Mouse (Mus musculus) limb, embryonic 10.5 days (tissue): ENCODE results near the gene Fgd4. TPM values are rescaled to one million over a fixed set of nuclear protein-coding genes. Genes with fewer than 3 reads are reported as not detected.
"Not testable (repeated sequence)": the region's sequence is repeated elsewhere in the genome, so short reads cannot be mapped to it uniquely, and the experiment has no call there.

Experiments used
- DNase-seq: peaks from one replicate; pipeline ENCODE4 v3.0.0-alpha.2; 2017; ENCODE audit warnings: low spot score
- H3K27ac ChIP-seq: fragments of 300-500 bp; sonication (generic); 2 replicates; pipeline ENCODE4 v1.5.1; 2016; ENCODE audit warnings: mild to moderate bottlenecking
- H3K27me3 ChIP-seq: fragments of 300-500 bp; sonication (generic); 2 replicates; pipeline ENCODE4 v1.6.1; 2016; ENCODE audit warnings: low read depth, mild to moderate bottlenecking; ENCODE audit not compliant: poor library complexity, severe bottlenecking
- H3K36me3 ChIP-seq: fragments of 300-500 bp; sonication (generic); 2 replicates; pipeline ENCODE4 v1.6.1; 2016; ENCODE audit warnings: mild to moderate bottlenecking, moderate library complexity
- H3K4me1 ChIP-seq: fragments of 300-500 bp; sonication (generic); 2 replicates; pipeline ENCODE4 v1.6.1; 2016
- H3K4me3 ChIP-seq: fragments of 300-500 bp; sonication (generic); 2 replicates; pipeline ENCODE4 v1.5.1; 2016; ENCODE audit warnings: mild to moderate bottlenecking, moderate library complexity
- H3K9me3 ChIP-seq: fragments of 300-500 bp; sonication (generic); replicated peaks from 2 replicates; pipeline ENCODE4 v1.6.1; 2016; ENCODE audit warnings: mild to moderate bottlenecking
- WGBS: fragments of 180-500 bp; shearing (Covaris S2); methylation state at CpG from one replicate; pipeline ENCODE4 v1.1.7; 2016; 5-methylcytosine and 5-hydroxymethylcytosine counted together
- polyA plus RNA-seq: library from polyadenylated mRNA; unstranded; fragments of >200 nt; fragmentation: Nextera tagmentation; extraction: Ambion mirVana; gene quantifications from 2 replicates; pipeline ENCODE4 v1.2.1, GENCODE M21; 2016

The Fgd4 gene
- polyA plus RNA-seq, 1 experiment from 2014 or later: 10.7 TPM

DNA sequence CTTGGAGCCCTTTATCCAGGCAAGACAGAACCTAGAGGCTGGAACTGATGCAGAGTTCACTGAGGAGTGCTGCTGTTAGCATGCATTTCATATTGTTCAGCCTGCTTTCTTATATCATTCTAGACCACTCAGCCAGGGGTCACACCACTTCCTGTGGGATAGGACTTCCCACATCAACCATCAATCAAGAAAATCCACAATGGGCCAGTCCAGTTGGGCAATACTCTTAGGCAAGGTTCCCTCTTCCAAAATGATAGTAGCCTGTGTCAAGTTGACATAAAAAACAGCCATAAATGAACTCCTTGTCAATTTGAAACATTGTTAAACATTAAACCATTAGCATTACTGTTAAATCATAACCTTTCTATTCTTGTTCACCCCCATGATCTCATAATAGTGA is 34.6 kb downstream of the Fgd4 start:
- H3K27ac ChIP-seq: no peak overlapping the region
- peaks cover 3% of the 10 kb centered on the region for H3K4me1 ChIP-seq
- no peaks in the 10 kb centered on the region for H3K9me3 ChIP-seq
- H3K36me3 ChIP-seq: no peaks in the 10 kb centered on the region
- H3K27me3 ChIP-seq: no peaks in the 10 kb centered on the region
- no peak for DNase-seq
- H3K4me3 ChIP-seq: no peak overlapping the region

DNA sequence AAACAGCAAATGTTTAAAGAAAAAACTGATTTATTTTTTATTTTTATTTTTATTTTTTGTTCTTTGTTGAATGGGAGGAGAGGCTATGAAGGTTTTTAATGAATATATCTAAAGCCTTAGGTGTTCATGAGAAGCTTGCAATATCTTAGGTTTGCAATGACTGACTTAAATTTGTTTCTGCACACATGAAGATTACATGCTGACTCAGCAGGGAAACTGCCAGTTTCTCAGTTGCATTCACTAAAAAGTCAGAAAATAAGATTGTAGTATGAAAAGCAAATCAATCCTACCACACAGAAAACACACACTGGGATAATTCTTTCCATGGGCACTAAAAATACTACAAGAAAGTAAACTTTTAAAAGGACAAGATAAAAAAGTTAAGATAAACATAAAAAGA is 39.6 kb downstream of the Fgd4 start:
- no peak for DNase-seq

DNA sequence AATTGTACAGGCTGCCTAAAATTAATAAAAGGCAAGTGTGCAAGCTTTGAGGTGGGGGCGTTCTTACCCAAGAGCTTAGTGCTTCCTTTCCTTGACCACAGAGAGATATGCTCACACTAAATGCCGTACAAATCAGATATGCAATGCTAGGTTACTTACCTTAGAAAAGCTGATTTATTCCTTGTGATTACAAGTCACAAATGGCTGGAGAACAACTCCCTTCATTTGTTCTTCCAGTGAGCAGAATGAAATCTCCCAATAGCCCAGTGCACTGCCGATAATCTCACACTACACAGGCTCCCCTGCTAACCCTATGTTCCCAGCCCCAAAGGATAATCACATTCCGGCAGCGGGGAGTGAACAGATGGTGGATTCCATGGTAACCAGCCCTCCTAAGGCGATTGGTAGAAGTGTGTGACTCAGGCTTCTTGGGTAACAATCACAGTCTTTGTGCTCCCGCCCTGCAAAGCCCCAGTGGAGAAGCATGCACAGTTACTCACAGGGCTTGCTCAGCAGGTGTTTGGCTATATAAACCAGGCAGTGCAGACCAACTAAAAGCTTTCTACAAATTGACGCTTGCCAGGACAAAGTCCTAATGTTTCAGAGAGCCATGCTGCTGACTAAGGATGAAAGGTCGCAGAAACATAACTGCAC is 40.3 kb downstream of the Fgd4 start:
- DNase-seq: peak; percentile 77
- Histone ChIP-seq H3K27ac (peak overlapping the region; percentile 47; the same call in 1 of the 2 replicates), H3K9me3 (no peaks in the 10 kb centered on the region), H3K4me1 (peaks cover 19% of the 10 kb centered on the region), H3K27me3 (no peaks in the 10 kb centered on the region), H3K36me3 (no peaks in the 10 kb centered on the region), H3K4me3 (peak overlapping the region; percentile 38)
- WGBS: 17% methylated on average over 9 of the region's 9 CpGs

More for the DNA sequence above, 39.6 kb downstream of the Fgd4 start:
- H3K9me3 ChIP-seq: no peaks in the 10 kb centered on the region
- peaks cover 19% of the 10 kb centered on the region for H3K4me1 ChIP-seq
- no peak overlapping the region for H3K27ac ChIP-seq
- H3K36me3 ChIP-seq: no peaks in the 10 kb centered on the region
- H3K4me3 ChIP-seq: no peak overlapping the region
- H3K27me3 ChIP-seq: no peaks in the 10 kb centered on the region

DNA sequence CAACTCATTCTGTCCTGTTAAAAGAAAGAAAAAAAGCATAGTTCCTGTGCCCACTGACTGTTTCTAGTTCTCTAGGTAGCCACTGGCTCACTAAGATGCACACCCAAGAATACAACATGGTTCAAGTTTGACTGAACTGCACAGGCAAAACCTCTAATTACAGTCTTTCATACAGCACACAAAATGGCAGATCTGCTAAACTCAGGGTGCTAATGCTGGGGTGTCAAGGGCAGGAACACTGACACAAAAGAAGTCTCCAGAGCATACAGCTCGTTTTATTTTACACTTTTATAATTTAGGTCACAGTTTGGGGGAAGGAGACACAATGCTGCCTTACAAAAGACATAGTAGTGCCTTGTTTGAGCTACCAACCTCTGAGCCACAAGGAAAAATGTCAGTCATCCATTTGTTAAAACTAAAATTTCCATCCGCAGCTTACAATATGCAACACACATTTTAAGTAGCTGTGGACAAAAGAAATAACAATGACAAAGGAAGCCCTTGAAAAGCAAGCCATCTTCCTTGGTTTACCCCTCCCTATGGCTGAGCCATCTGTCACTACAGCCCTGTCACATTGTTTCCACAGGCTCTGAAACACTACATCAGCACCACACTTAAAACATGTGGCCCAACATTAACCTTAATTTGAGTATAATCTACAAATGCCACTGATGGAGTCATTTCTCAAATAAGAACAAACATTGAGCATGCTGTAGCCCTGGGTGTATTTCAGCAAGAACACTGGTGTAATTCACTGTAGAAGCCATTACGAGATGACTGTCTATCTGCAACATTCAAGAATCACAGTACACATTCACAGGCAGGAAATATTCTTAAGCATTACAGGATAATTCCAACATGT is 41.1 kb downstream of the Fgd4 start:
- Histone ChIP-seq H3K36me3 (no peaks in the 10 kb centered on the region), H3K27me3 (no peaks in the 10 kb centered on the region), H3K4me3 (peak overlapping the region; percentile 38), H3K27ac (peak overlapping the region; percentile 47), H3K4me1 (peaks cover 19% of the 10 kb centered on the region), H3K9me3 (no peaks in the 10 kb centered on the region)
- 72% methylated on average over 3 of the region's 3 CpGs for WGBS
- no peak for DNase-seq

DNA sequence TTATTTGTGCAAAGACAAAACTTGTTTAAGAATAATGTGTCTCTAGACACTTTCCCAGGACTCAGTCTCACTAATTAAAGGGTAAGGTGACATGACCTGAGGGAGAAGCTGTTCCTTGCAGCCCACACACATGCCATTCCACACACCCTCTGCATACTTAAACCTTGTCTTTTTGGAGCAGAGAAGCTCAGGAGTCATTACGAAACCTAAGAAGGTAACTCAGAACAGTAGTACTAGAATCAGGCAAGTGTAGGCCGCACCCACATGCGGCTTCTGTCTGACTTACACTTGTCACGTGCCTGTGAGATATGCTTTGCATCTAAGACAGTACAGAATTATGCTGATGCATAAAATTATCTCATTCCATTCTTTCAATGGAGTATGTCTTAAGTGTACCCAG is 42.6 kb downstream of the Fgd4 start:
- no peaks in the 10 kb centered on the region for H3K27me3 ChIP-seq
- no peaks in the 10 kb centered on the region for H3K9me3 ChIP-seq
- H3K36me3 ChIP-seq: no peaks in the 10 kb centered on the region
- no peak overlapping the region for H3K27ac ChIP-seq
- H3K4me3 ChIP-seq: no peak overlapping the region
- 87% methylated on average over 4 of the region's 4 CpGs for WGBS
- DNase-seq: no peak
- peaks cover 19% of the 10 kb centered on the region for H3K4me1 ChIP-seq

DNA sequence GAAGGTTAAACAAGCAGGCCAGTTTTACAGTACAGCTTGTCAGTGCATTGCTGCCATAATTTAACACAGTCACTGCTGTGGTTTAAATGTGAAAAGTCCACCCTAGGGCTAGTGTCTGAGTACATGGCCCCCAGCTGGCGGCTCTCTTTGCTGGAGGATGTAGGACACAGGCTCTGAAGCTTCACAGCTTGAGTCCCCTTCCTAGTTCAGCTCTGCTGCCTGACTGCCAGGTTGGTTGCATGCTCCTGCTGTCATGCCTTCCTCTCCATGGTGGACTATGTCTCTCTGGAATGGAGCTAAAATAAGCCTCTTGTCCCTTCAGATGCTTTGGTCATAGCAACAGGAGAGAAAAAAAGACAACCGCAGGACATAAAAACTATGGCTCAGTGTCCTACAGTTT is 46.3 kb downstream of the Fgd4 start:
- H3K4me3 ChIP-seq: no peak overlapping the region
- H3K4me1 ChIP-seq: peaks cover 2% of the 10 kb centered on the region; the same call in 1 of the 2 replicates
- DNase-seq: no peak
- H3K36me3 ChIP-seq: no peaks in the 10 kb centered on the region
- WGBS: 76% methylated on average over 2 of the region's 2 CpGs
- H3K9me3 ChIP-seq: no peaks in the 10 kb centered on the region
- H3K27ac ChIP-seq: no peak overlapping the region
- H3K27me3 ChIP-seq: no peaks in the 10 kb centered on the region

DNA sequence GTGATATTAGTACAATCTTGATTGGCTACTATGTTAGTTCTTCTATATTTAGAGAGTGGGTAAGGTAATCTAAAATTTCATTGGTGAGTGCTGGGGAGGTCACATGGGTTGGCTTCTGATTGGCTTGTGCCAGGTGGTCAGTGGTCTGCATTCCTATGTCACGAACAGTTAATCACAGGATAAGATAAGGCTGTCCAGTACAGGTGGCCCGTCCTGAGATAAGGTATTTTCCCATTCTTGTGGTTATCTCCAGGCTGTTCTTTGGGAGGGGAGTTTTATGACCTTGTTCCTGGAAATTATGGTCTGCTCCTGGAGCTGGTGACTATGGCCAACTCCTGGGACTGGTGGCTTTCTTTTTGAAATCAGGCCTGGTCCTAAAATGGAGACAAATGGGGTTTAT is 48.2 kb downstream of the Fgd4 start:
- Histone ChIP-seq H3K27ac (no peak overlapping the region), H3K4me1 (peaks cover under 1% of the 10 kb centered on the region; the same call in 1 of the 2 replicates), H3K27me3 (no peaks in the 10 kb centered on the region), H3K4me3 (no peak overlapping the region), H3K36me3 (no peaks in the 10 kb centered on the region), H3K9me3 (no peaks in the 10 kb centered on the region)
- DNase-seq: no peak
- WGBS: 70% methylated on average over 2 of the region's 2 CpGs

DNA sequence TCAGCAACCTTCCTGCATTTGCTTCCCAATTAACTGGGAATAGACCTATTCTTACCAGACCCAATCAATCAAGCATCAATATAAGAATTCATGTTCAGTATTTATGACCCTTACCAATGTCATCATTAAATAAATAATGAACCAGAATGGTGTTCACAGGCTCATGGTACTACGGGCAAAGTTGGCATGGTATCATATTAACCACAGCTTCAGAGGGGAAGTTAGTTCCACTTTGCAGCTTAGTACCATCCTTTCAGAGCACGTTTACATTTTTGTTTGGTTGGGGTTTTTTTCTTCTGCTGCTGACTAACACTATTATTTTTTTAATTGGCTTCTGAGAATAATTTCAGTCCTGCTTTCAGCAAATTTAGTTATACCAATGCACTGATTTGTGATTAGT is 51.2 kb downstream of the Fgd4 start:
- H3K4me1 ChIP-seq: peaks cover 6% of the 10 kb centered on the region; the same call in 1 of the 2 replicates
- 80% methylated on average over 2 of the region's 2 CpGs for WGBS
- H3K27ac ChIP-seq: no peak overlapping the region
- H3K27me3 ChIP-seq: no peaks in the 10 kb centered on the region
- no peaks in the 10 kb centered on the region for H3K36me3 ChIP-seq
- no peak overlapping the region for H3K4me3 ChIP-seq
- no peak for DNase-seq
- H3K9me3 ChIP-seq: no peaks in the 10 kb centered on the region

DNA sequence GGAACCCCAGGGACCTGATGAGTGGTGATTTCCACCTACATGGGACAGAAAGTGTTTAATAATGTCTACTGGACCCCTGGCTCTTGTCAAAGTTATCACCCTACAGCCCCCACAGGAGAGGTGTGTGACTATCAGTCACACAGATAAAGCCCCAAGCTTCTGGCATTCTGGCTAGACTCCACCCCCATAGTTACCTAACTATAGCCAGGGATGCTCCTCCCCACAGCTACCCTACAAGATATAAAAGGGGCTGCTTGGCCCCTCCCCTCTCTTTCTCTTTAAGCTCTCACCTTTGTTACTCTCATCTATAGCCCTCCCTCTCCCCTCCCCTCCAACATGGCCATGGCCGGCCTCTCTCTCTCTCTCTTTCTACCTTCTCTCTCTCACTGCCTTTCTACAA is 53.7 kb downstream of the Fgd4 start:
- Histone ChIP-seq H3K9me3 (no peaks in the 10 kb centered on the region), H3K4me1 (peaks cover 6% of the 10 kb centered on the region; the same call in 1 of the 2 replicates), H3K27me3 (no peaks in the 10 kb centered on the region), H3K36me3 (no peaks in the 10 kb centered on the region), H3K27ac (no peak overlapping the region), H3K4me3 (no peak overlapping the region)
- DNase-seq: no peak
- 86% methylated on average over 1 of the region's 1 CpGs for WGBS

DNA sequence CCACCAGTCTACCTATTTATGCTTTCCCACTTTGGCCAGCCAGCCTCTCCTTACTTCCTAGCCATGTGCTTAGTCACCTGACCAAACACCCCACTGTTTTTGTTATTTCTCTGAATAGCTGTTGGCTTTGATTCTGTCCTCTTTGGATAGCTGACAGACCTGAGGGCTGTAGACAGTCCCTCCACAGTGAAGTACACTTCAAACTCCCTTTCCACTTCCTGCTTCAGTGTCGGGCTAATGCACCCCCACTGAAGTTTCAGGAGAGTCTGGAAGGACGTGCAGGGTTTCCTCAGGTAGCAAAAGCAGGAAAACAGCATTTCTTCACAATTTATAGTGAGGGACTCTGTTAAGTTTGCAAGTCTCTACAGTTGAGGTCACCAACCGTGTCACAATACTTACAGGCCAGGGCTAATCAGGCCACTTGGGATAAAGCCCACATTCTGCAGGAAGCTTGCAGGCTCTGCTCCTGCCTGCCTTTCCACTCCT is 57.4 kb downstream of the Fgd4 start:
- Histone ChIP-seq H3K27ac (no peak overlapping the region), H3K9me3 (no peaks in the 10 kb centered on the region), H3K27me3 (no peaks in the 10 kb centered on the region), H3K4me3 (no peak overlapping the region), H3K4me1 (peaks cover 6% of the 10 kb centered on the region; the same call in 1 of the 2 replicates), H3K36me3 (no peaks in the 10 kb centered on the region)
- whole genome bisulfite sequencing: 78% methylated on average over 3 of the region's 3 CpGs
- DNase-seq: no peak

DNA sequence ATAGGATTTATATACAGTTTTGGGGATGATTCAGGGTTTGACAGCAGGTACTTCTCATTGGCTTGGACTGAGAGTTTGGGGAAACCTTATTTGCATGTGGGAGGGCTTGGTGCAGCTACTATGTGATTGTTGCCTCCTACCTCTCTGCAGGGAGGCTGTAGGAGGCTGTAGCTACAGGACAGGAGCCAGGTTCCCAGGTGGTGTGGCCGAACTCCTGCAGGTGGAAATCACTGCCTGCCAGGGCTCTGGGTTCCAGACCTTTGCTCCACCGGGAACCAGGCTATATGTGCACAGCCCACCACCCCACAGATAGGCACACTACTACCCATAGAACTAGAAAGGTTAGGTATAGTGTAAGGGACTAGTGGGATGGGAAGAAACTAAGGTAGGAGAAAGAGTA is 61.0 kb downstream of the Fgd4 start:
- not testable (repeated sequence) for H3K4me3 ChIP-seq, H3K36me3 ChIP-seq, DNase-seq, H3K27ac ChIP-seq, H3K4me1 ChIP-seq, H3K9me3 ChIP-seq, H3K27me3 ChIP-seq
- WGBS: 74% methylated on average over 2 of the region's 2 CpGs

DNA sequence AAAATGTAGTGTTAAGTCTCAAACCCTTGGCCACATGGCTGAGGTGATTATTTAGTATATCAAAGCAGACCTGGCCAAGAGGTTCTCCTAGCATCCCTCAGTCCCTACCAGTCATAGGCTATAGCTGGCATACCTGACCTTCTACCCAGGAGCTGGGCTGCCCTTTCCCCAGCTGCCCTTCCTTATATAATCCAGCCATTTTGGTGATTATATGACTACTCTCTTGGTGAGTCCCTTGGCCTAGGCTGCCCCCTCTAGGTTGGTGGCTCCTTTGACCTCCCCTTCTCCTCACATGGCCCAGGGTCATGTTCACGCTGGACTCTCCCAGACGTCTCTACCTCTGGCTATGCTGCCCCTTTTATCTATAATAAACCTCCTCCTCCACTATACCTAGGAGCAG is 65.1 kb downstream of the Fgd4 start:
- 72% methylated on average over 2 of the region's 2 CpGs for WGBS
- Histone ChIP-seq H3K27ac (no peak overlapping the region), H3K4me1 (no peaks in the 10 kb centered on the region), H3K4me3 (no peak overlapping the region), H3K36me3 (no peaks in the 10 kb centered on the region), H3K27me3 (no peaks in the 10 kb centered on the region), H3K9me3 (no peaks in the 10 kb centered on the region)
- DNase-seq: no peak

DNA sequence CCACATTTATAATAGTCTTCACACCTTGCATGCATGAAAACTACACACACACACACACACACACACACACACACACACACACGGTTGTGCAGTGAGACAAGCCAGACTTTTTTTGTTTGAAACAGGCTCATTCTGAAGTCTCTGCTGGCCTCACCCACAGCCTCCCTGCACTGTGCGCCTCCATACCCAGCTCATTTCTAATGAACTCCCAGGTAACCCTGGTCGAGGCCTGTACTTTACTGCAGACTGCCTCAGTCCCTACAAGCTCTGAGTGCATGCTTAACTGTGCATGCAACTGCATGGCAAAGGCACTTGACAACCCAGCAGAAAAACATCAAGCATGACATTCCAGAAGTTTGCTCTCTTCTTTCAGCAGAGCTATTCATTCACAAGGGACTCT is 72.3 kb downstream of the Fgd4 start:
- H3K27ac ChIP-seq: no peak overlapping the region
- no peaks in the 10 kb centered on the region for H3K27me3 ChIP-seq
- 82% methylated on average over 3 of the region's 3 CpGs for WGBS

More for the DNA sequence above, 72.3 kb downstream of the Fgd4 start:
- Histone ChIP-seq H3K4me3 (no peak overlapping the region), H3K9me3 (no peaks in the 10 kb centered on the region), H3K4me1 (peaks cover 11% of the 10 kb centered on the region; the same call in 1 of the 2 replicates), H3K36me3 (no peaks in the 10 kb centered on the region)
- DNase-seq: no peak
